Mouse (Mus musculus) heart, embryonic 14.5 days (tissue): ENCODE results near the gene Daglb. TPM values are rescaled to one million over a fixed set of nuclear protein-coding genes. Genes with fewer than 3 reads are reported as not detected.

Source experiments
- ATAC-seq: fragments of 200-750 bp; cut with Nextera tagmentation; 2 replicates; pipeline ENCODE4 v1.8.0; 2017; ENCODE audit warnings: low read depth, moderate TSS enrichment; ENCODE audit not compliant: insufficient number of reproducible peaks, insufficient read depth, low FRiP score
- H3K27ac ChIP-seq, 2 experiments: fragments of 200-500 bp in 1 of 2; fragments of 300-500 bp in 1 of 2; sonication (generic) in 1 of 2; replicated peaks in 1 of 2; 2 replicates each; pipeline ENCODE4 v1.5.1; 2012 to 2014; ENCODE audit warnings: low read depth in 2 of 2, low read length in 2 of 2, control low read depth in 1 of 2, mild to moderate bottlenecking in 1 of 2, mixed read lengths in 1 of 2; ENCODE audit not compliant: control insufficient read depth in 1 of 2, insufficient read depth in 1 of 2
- H3K27me3 ChIP-seq: fragments of 300-500 bp; sonication (generic); 2 replicates; pipeline ENCODE4 v1.6.1; 2014; ENCODE audit warnings: mild to moderate bottlenecking, low read length, control low read depth; ENCODE audit not compliant: control insufficient read depth, insufficient read depth
- H3K36me3 ChIP-seq: fragments of 300-500 bp; sonication (generic); 2 replicates; pipeline ENCODE4 v1.6.1; 2014; ENCODE audit warnings: mild to moderate bottlenecking, control low read depth, low read length, mixed read lengths; ENCODE audit not compliant: control insufficient read depth, insufficient read depth
- H3K4me1 ChIP-seq, 2 experiments: fragments of 200-500 bp in 1 of 2; fragments of 300-500 bp in 1 of 2; sonication (generic) in 1 of 2; 2 replicates each; pipeline ENCODE4 v1.6.1; 2012 to 2014; ENCODE audit warnings: low read length in 2 of 2, control low read depth in 1 of 2, mixed read lengths in 1 of 2; ENCODE audit not compliant: control insufficient read depth in 2 of 2, insufficient read depth in 2 of 2
- H3K4me2 ChIP-seq: fragments of 300-500 bp; sonication (generic); 2 replicates; pipeline ENCODE4 v1.6.1; 2014; ENCODE audit warnings: mild to moderate bottlenecking, low read length
- H3K4me3 ChIP-seq, 2 experiments: fragments of 200-500 bp in 1 of 2; fragments of 300-500 bp in 1 of 2; sonication (generic) in 1 of 2; 2 replicates each; pipeline ENCODE4 v1.5.1; 2012 to 2014; ENCODE audit warnings: low read length in 2 of 2, mild to moderate bottlenecking in 2 of 2, control low read depth in 1 of 2, low read depth in 1 of 2, moderate library complexity in 1 of 2; ENCODE audit not compliant: control insufficient read depth in 1 of 2, insufficient read depth in 1 of 2
- H3K9ac ChIP-seq: fragments of 300-500 bp; sonication (generic); 2 replicates; pipeline ENCODE4 v1.6.1; 2014; ENCODE audit warnings: mild to moderate bottlenecking, low read length
- H3K9me3 ChIP-seq: fragments of 300-500 bp; sonication (generic); 2 replicates; pipeline ENCODE4 v1.6.1; 2016; ENCODE audit warnings: low read length, control low read depth; ENCODE audit not compliant: control insufficient read depth
- WGBS: fragments of 180-500 bp; shearing (Covaris S2); extraction: QIAGEN DNeasy Blood & Tissue Kit; methylation state at CpG from one replicate; pipeline ENCODE4 v1.1.7; 2014; 5-methylcytosine and 5-hydroxymethylcytosine counted together
- polyA plus RNA-seq: library from polyadenylated mRNA; unstranded; fragments of >200 nt; fragmentation: Nextera tagmentation; extraction: Ambion mirVana; gene quantifications from 2 replicates; pipeline ENCODE4 v1.2.1, GENCODE M21; 2014

Daglb gene
- polyA plus RNA-seq, 1 experiment from 2014 or later = 10.8 TPM

DNA sequence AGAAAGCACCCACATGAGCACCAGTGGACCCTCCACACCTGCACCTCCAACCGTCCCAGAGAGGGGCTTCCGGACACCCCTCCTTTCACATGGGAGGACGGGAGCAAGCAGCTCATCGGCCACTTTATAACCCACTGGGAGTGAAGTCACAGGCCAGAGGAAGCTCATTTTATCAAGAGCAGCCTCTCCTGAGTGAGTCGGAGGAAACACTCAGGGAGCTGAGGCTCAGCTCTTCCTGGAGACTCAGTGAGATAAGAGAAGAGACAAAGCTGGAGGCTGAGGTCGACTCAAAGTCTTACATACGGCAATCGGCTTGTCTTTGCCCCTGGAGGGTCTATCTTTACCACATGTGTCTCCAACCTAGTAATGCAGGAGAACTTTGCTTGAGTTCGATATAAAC is 44.9 kb downstream of the Daglb start:
- Histone ChIP-seq H3K4me1 (peaks cover 44 to 56% of the 10 kb centered on the region in 2 experiments), H3K9ac (peak overlapping the region; percentile 54; the same call in 1 of the 2 replicates)

DNA sequence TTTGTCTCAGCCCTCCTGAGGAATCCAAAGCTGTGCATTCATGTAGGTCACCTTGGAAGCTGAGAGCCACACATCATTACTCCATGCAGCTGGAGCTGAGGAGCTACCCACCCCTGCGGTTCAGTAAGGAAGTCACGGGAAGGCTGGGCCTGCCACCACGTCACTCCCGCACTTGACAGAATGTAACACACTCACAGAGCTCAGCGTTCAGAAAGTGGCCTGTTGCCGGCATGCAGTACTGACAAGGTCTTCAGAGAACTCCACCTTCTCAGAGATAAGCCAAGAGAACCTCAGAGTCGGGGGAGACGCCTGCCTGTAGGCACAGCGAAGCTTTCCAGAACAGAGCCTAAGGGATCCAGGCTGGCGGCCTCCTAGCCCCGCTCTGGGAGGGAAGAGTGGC is 45.4 kb downstream of the Daglb start:
- Histone ChIP-seq H3K27ac (peak overlapping the region; percentile 56 to 80), H3K9me3 (no peaks in the 10 kb centered on the region), H3K4me2 (peak overlapping the region; percentile 48), H3K27me3 (no peaks in the 10 kb centered on the region), H3K36me3 (peaks cover 70% of the 10 kb centered on the region), H3K4me1 (peaks cover 44 to 56% of the 10 kb centered on the region in 2 experiments), H3K4me3 (no peak overlapping the region), H3K9ac (peak overlapping the region; percentile 54)
- ATAC-seq = peak; percentile 37; the same call in 1 of the 2 replicates
- WGBS = 8% methylated on average over 11 of the region's 11 CpGs

More for the DNA sequence above, 44.9 kb downstream of the Daglb start:
- no peak overlapping the region for H3K4me3 ChIP-seq
- 23% methylated on average over 9 of the region's 9 CpGs for WGBS
- no peaks in the 10 kb centered on the region for H3K9me3 ChIP-seq
- no peaks in the 10 kb centered on the region for H3K27me3 ChIP-seq
- H3K36me3 ChIP-seq = peaks cover 70% of the 10 kb centered on the region
- peak overlapping the region; percentile 56 to 80 for H3K27ac ChIP-seq
- no peak for ATAC-seq
- H3K4me2 ChIP-seq = peak overlapping the region; percentile 48

DNA sequence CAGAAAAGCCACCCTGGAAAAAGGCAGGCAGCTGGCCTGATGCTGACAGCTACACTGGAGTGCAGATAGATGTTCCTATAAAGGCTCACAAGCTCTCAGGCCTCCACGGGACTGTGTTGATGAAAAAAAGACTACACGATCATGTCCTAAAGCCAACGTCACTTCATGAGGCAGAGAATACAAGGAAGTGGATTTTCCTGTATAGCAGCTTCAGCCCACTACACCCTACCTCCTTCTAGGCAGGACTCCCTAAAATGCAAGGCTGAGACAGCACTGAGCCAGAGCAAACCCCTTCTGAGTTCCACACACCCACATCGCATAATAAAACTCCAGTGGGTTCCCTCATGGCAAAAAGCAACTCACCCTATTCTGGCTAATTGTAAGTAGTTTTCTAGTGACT is 47.2 kb downstream of the Daglb start:
- H3K4me2 ChIP-seq = no peak overlapping the region
- no peak overlapping the region for H3K4me3 ChIP-seq
- no peaks in the 10 kb centered on the region for H3K9me3 ChIP-seq
- no peak overlapping the region for H3K9ac ChIP-seq
- peaks cover 74% of the 10 kb centered on the region for H3K36me3 ChIP-seq
- peaks cover 44 to 61% of the 10 kb centered on the region in 2 experiments for H3K4me1 ChIP-seq
- H3K27ac ChIP-seq = no peak overlapping the region
- WGBS = 54% methylated on average over 4 of the region's 4 CpGs
- no peaks in the 10 kb centered on the region for H3K27me3 ChIP-seq
- no peak for ATAC-seq

DNA sequence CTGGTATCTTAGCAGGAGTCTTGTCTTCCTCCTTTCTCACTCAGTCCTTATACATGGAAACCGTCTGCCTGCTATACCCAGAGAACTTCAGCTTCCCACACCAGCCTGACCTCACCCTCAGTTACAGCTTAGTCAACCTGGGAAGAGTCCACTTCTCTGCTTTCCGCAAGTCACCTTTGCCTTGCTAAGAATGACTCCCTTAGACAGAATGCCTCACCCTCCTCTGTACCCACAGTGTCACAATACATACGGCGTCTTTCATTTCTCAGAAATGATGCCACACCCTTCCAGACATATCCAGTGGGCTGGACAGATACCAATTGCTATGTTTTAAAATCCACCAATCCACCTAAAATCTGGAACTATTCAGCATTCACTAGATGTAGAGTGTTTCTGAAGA is 47.9 kb downstream of the Daglb start:
- no peak overlapping the region for H3K4me3 ChIP-seq
- ATAC-seq = no peak
- no peak overlapping the region for H3K9ac ChIP-seq
- H3K27ac ChIP-seq = no peak overlapping the region
- H3K4me1 ChIP-seq = peaks cover 40 to 62% of the 10 kb centered on the region in 2 experiments
- H3K4me2 ChIP-seq = no peak overlapping the region
- H3K36me3 ChIP-seq = peaks cover 75% of the 10 kb centered on the region
- no peaks in the 10 kb centered on the region for H3K9me3 ChIP-seq
- H3K27me3 ChIP-seq = no peaks in the 10 kb centered on the region
- 87% methylated on average over 4 of the region's 4 CpGs for whole genome bisulfite sequencing

DNA sequence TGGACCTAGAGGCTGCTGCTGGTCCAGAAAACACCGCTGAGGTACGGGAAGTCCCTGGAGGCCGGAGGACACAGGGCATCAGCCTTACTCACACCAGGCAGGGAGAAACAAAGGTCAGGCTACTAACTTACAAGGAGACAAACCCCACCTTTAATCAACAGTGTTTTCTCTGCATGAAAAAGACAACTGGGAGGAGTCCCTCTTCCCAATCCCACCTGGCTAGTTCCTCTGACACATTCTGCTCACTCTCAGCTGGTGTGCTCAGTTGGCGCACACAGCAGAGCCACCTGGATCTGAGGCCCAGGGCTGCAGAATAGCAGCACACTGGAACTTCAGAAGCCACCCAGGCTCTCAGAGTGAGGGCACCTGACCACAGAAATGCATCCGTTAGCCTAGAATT is 50.5 kb downstream of the Daglb start:
- no peak for ATAC-seq
- WGBS = 92% methylated on average over 5 of the region's 5 CpGs
- no peaks in the 10 kb centered on the region for H3K27me3 ChIP-seq
- H3K9me3 ChIP-seq = no peaks in the 10 kb centered on the region
- no peak overlapping the region for H3K4me3 ChIP-seq
- peaks cover 65% of the 10 kb centered on the region for H3K36me3 ChIP-seq
- no peak overlapping the region for H3K9ac ChIP-seq
- H3K4me1 ChIP-seq = peaks cover 33 to 63% of the 10 kb centered on the region in 2 experiments
- H3K27ac ChIP-seq = no peak overlapping the region
- H3K4me2 ChIP-seq = no peak overlapping the region

DNA sequence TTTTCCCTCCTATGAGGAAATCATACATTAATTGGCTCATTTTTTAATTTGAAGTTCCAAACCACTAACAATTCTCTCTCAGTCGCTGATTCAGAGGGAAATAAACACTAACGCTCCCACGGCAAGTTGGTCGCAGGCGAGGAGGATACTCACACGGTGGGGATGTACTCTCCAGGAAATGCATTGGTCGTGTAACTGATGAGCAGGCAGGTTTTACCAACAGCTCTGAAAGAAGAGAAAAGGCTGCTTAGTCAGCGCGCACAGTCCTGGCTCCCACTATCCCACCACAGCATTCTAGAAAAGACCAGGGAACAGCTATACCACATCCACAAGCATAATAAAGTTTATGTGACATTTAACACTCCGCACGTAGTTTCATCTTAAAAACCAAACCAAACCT is 52.6 kb downstream of the Daglb start:
- Histone ChIP-seq H3K9me3 (no peaks in the 10 kb centered on the region), H3K36me3 (peaks cover 58% of the 10 kb centered on the region), H3K9ac (no peak overlapping the region), H3K27me3 (no peaks in the 10 kb centered on the region), H3K27ac (no peak overlapping the region), H3K4me2 (no peak overlapping the region), H3K4me1 (peaks cover 31 to 62% of the 10 kb centered on the region in 2 experiments), H3K4me3 (no peak overlapping the region)
- WGBS = 84% methylated on average over 11 of the region's 11 CpGs
- no peak for ATAC-seq

DNA sequence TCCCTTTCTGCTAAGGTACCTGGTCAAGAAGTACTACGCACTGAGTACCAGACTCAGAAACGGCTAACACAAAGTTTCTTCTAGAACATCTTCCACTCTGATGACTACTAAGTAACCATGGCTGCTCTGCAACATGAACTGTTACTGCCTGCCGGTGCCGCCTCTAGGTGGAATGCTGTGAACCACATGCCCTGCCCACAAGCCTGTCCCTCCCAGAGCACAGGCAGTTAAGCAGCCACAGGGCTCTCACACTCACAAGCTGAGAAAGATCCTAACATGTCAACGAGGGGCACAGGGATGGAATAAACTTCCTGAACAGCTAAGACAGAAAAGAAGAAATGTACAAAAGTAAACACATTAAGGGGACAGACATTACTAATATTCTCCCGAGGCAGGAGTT is 53.1 kb downstream of the Daglb start:
- 45% methylated on average over 6 of the region's 6 CpGs for WGBS
- Histone ChIP-seq H3K36me3 (peaks cover 53% of the 10 kb centered on the region), H3K9me3 (no peaks in the 10 kb centered on the region), H3K4me2 (no peak overlapping the region), H3K27ac (no peak overlapping the region), H3K4me1 (peaks cover 29 to 62% of the 10 kb centered on the region in 2 experiments), H3K27me3 (no peaks in the 10 kb centered on the region), H3K4me3 (no peak overlapping the region), H3K9ac (no peak overlapping the region; the same call in 1 of the 2 replicates)
- ATAC-seq = no peak

DNA sequence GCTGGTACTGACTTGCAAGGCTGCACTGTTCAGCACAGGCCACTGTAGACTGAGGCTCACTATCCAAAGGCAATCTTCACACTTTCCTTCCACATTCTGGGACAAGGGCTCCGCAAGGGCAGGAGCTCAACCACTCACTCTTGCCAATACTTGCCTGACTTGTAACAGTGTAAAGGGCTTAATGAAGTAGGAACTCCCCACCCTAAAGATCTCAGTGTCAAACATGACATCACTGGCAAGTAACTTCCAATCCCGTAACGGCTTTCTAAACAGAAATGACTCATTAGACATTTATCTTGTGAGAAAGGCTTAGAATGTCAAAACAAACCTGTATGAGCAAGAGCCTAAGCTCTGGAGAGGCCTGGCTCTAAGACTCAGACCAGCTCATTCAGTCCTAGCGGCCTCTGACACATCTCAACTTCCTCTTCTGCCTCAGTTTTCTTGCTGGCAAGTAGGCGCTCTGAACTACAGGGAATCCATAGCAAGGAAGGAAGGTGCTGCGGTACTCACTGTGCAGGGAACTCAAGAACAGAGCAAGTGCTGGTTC is 53.7 kb downstream of the Daglb start:
- Histone ChIP-seq H3K27me3 (no peaks in the 10 kb centered on the region), H3K36me3 (peaks cover 48% of the 10 kb centered on the region), H3K9me3 (no peaks in the 10 kb centered on the region), H3K4me2 (no peak overlapping the region), H3K27ac (peak overlapping the region; percentile 63 to 67; a peak in 3 of 4 replicates), H3K9ac (peak overlapping the region; percentile 9), H3K4me3 (no peak overlapping the region), H3K4me1 (peaks cover 27 to 62% of the 10 kb centered on the region in 2 experiments)
- no peak for ATAC-seq
- WGBS = 41% methylated on average over 6 of the region's 6 CpGs
